Mouse (Mus musculus): ENCODE data around the gene Tulp2. TPM values are rescaled to one million over a fixed set of nuclear protein-coding genes. Genes with fewer than 3 reads are reported as not detected.

The Tulp2 gene
- total and polyA plus RNA-seq, 3 experiments: 1.1 to 1.2 TPM; not detected in 1

DNA sequence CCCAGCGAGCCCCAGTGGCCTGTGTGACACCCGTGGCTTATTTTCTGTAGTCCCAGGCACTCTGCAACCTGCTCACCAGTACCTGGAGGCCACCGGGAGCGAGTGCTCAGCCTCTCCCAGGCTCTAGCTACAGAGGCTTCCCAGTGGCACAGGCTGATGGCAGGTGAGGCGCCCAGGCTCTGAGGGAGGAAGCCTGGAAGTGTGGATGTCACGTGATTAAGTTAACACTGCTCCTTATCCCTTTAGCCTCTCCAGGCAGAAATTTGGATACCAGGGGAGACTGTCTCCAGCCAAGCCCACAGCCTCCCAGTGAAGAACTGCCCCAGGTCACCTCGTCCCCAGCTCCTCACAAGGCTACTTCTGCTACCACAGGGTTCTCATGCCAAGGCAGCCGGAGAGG, 71.8 kb downstream of the Tulp2 start:
- H3K4me1 ChIP-seq (ENCODE audit: control insufficient read depth in 1 of 2, insufficient read depth in 2 of 2, low read length in 2 of 2): no peaks in the 10 kb centered on the region
- H3K79me2 ChIP-seq (ENCODE audit: control insufficient read depth, insufficient read depth, low read length, poor library complexity): no peaks in the 10 kb centered on the region
- no peak for TF ChIP-seq RCOR1 (IDR thresholded peaks at IDR 0.05; ENCODE audit: low read depth, low read length)
- no peak for TF ChIP-seq CHD1 (IDR thresholded peaks at IDR 0.05; ENCODE audit: low read depth, low read length)
- no peak for TF ChIP-seq RAD21 (IDR thresholded peaks at IDR 0.05; ENCODE audit: low read depth, low read length)
- TF ChIP-seq GATA1 (IDR thresholded peaks at IDR 0.05; ENCODE audit: low read depth, low read length): no peak
- TF ChIP-seq USF2 (IDR thresholded peaks at IDR 0.05; ENCODE audit: borderline replicate concordance in 1 of 2, insufficient read depth in 1 of 2, low read depth in 1 of 2, low read length in 2 of 2): no peak
- TF ChIP-seq SIN3A (IDR thresholded peaks at IDR 0.05; ENCODE audit: low read length): no peak
- DNase-seq (ENCODE audit: low read depth, low spot score): no peak
- no peaks in the 10 kb centered on the region for H3K27me3 ChIP-seq (ENCODE audit: control insufficient read depth in 1 of 2, insufficient read depth in 2 of 2, low read length in 2 of 2)
- no peak overlapping the region for H3K27ac ChIP-seq (ENCODE audit: control insufficient read depth, low read depth, low read length)
- no peaks in the 10 kb centered on the region for H3K9me3 ChIP-seq (replicated peaks; ENCODE audit: insufficient read depth, low read length)
- no peak overlapping the region for H3K9ac ChIP-seq (ENCODE audit: control insufficient read depth, low read depth, low read length, poor library complexity, severe bottlenecking)
- no peak overlapping the region for H3K4me3 ChIP-seq (ENCODE audit: control insufficient read depth in 1 of 2, insufficient read depth in 1 of 2, low read depth in 2 of 2, low read length in 2 of 2)
- H3K36me3 ChIP-seq (ENCODE audit: control insufficient read depth in 1 of 2, insufficient read depth in 2 of 2, low read length in 2 of 2): no peaks in the 10 kb centered on the region

DNA sequence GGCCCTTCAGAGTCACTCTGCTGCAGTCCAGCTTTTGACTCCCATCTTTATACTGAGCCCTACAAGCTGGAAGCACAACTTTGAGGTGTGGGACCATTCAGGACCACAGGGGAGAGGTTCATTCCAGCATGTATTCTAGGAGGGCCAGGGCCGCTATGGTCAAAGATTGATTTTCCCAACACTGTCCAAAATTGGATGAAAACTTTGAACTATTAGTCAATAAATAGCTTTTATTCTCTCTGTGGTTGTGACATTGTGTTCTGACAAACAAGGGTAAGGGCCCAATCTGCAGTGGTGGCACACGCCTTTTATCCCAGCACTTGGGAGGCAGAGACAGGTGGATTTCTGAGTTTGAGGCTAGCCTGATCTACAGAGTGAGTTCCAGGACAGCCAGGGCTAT, 72.3 kb downstream of the Tulp2 start:
- no peaks in the 10 kb centered on the region for H3K27me3 ChIP-seq (ENCODE audit: control insufficient read depth in 1 of 2, insufficient read depth in 2 of 2, low read length in 2 of 2)
- no peaks in the 10 kb centered on the region for H3K4me1 ChIP-seq (ENCODE audit: control insufficient read depth in 1 of 2, insufficient read depth in 2 of 2, low read length in 2 of 2)
- no peak overlapping the region for H3K4me3 ChIP-seq (ENCODE audit: control insufficient read depth in 1 of 2, insufficient read depth in 1 of 2, low read depth in 2 of 2, low read length in 2 of 2)
- H3K36me3 ChIP-seq (ENCODE audit: control insufficient read depth in 1 of 2, insufficient read depth in 2 of 2, low read length in 2 of 2): no peaks in the 10 kb centered on the region
- TF ChIP-seq MYC (IDR thresholded peaks at IDR 0.05; ENCODE audit: low read depth, low read length): no peak
- no peak for TF ChIP-seq GABPA (IDR thresholded peaks at IDR 0.05; ENCODE audit: low read depth, low read length)
- no peak for TF ChIP-seq KAT2A (conservative IDR thresholded peaks at IDR 0.05; ENCODE audit: low read depth, low read length)
- no peak for TF ChIP-seq USF1 (IDR thresholded peaks at IDR 0.05; ENCODE audit: low read depth, low read length)
- TF ChIP-seq CHD1 (IDR thresholded peaks at IDR 0.05; ENCODE audit: low read depth, low read length): no peak
- no peak for TF ChIP-seq ELF1 (IDR thresholded peaks at IDR 0.05; ENCODE audit: low read depth, low read length)
- DNase-seq (ENCODE audit: low read depth, low spot score): no peak
- H3K9ac ChIP-seq (ENCODE audit: control insufficient read depth, low read depth, low read length, poor library complexity, severe bottlenecking): no peak overlapping the region
- no peaks in the 10 kb centered on the region for H3K9me3 ChIP-seq (replicated peaks; ENCODE audit: insufficient read depth, low read length)
- H3K79me2 ChIP-seq (ENCODE audit: control insufficient read depth, insufficient read depth, low read length, poor library complexity): no peaks in the 10 kb centered on the region
- H3K27ac ChIP-seq (ENCODE audit: control insufficient read depth, low read depth, low read length): no peak overlapping the region

DNA sequence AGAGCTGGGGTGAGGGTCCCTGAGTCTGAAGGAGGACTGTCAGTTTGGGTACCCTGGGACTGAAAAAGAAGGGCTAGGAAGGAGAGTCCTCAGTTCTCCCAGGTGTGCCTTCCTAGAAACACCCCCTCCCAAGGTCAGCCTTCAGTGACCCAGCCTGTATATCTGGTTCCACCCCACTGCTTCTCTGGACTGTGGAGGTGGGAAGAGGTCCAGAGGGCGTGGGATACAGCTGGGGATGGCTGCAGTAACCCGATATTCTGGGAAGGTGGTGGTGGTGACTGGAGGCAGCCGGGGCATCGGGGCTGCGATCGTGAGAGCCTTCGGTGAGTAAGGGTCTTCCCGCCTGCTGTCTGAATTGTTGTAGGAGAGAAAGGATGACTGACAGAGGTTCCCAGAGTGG, 73.1 kb downstream of the Tulp2 start, which contains the start of gene Hsd17b14:
Gene Hsd17b14 (plus strand): TSS at position 150 of the 400 bp plus-strand sequence.
- no peaks in the 10 kb centered on the region for H3K36me3 ChIP-seq (ENCODE audit: control insufficient read depth in 1 of 2, insufficient read depth in 2 of 2, low read length in 2 of 2)
- no peaks in the 10 kb centered on the region for H3K4me1 ChIP-seq (ENCODE audit: control insufficient read depth in 1 of 2, insufficient read depth in 2 of 2, low read length in 2 of 2)
- no peaks in the 10 kb centered on the region for H3K79me2 ChIP-seq (ENCODE audit: control insufficient read depth, insufficient read depth, low read length, poor library complexity)
- TF ChIP-seq CHD1 (IDR thresholded peaks at IDR 0.05; ENCODE audit: low read depth, low read length) (no peak), ZMIZ1 (IDR thresholded peaks at IDR 0.05; ENCODE audit: low read depth, low read length) (no peak), UBTF (IDR thresholded peaks at IDR 0.05; ENCODE audit: borderline replicate concordance, insufficient read depth, low read depth, low read length) (no peak), ZKSCAN1 (IDR thresholded peaks at IDR 0.05; ENCODE audit: low read depth, low read length) (no peak), RCOR1 (IDR thresholded peaks at IDR 0.05; ENCODE audit: low read depth, low read length) (no peak), E2F4 (IDR thresholded peaks at IDR 0.05; ENCODE audit: borderline replicate concordance, low read depth, low read length) (no peak), MAFK (IDR thresholded peaks at IDR 0.05; ENCODE audit: borderline replicate concordance, low read depth, low read length) (no peak), BHLHE40 (IDR thresholded peaks at IDR 0.05; ENCODE audit: borderline replicate concordance, low read depth, low read length) (no peak), USF1 (IDR thresholded peaks at IDR 0.05; ENCODE audit: low read depth, low read length) (no peak)
- no peaks in the 10 kb centered on the region for H3K27me3 ChIP-seq (ENCODE audit: control insufficient read depth in 1 of 2, insufficient read depth in 2 of 2, low read length in 2 of 2)
- DNase-seq (ENCODE audit: low read depth, low spot score): no peak
- no peaks in the 10 kb centered on the region for H3K9me3 ChIP-seq (replicated peaks; ENCODE audit: insufficient read depth, low read length)
- no peak within 1 kb of the TSS for H3K9ac ChIP-seq (ENCODE audit: control insufficient read depth, low read depth, low read length, poor library complexity, severe bottlenecking)
- H3K27ac ChIP-seq (ENCODE audit: control insufficient read depth, low read depth, low read length): no peak within 1 kb of the TSS
- no peak within 1 kb of the TSS for H3K4me3 ChIP-seq (ENCODE audit: control insufficient read depth in 1 of 2, insufficient read depth in 1 of 2, low read depth in 2 of 2, low read length in 2 of 2)

Measured in MEL (cell line).